Mouse (Mus musculus) spleen, adult 2 months (tissue): ENCODE measurements around the gene Soat2. TPM values are rescaled to one million over a fixed set of nuclear protein-coding genes. Genes with fewer than 3 reads are reported as not detected.

Experiments
- DNase-seq, 2 experiments: peaks; one replicate each; pipeline versions ENCODE4 v3.0.0 to v3.0.0-alpha.2; 2012 to 2021; ENCODE audit warnings: low spot score in 2 of 2, low read depth in 1 of 2
- H3K27ac ChIP-seq: fragments of 200-500 bp; 2 replicates; pipeline ENCODE4 v1.5.1; 2012; ENCODE audit warnings: low read length, inconsistent platforms; ENCODE audit not compliant: insufficient read depth
- H3K27me3 ChIP-seq: fragments of 200-500 bp; 2 replicates; pipeline ENCODE4 v1.6.1; 2012; ENCODE audit warnings: mild to moderate bottlenecking, moderate library complexity, low read length, inconsistent platforms; ENCODE audit not compliant: control insufficient read depth, insufficient read depth
- H3K36me3 ChIP-seq: fragments of 200-500 bp; 2 replicates; pipeline ENCODE4 v1.6.1; 2012; ENCODE audit warnings: mild to moderate bottlenecking, low read length, inconsistent platforms; ENCODE audit not compliant: control insufficient read depth, insufficient read depth
- H3K4me1 ChIP-seq: fragments of 200-500 bp; 2 replicates; pipeline ENCODE4 v1.6.1; 2011; ENCODE audit warnings: inconsistent platforms; ENCODE audit not compliant: control insufficient read depth, insufficient read depth, insufficient read length
- H3K4me3 ChIP-seq: fragments of 200-500 bp; 2 replicates; pipeline ENCODE4 v1.5.1; 2011; ENCODE audit warnings: mild to moderate bottlenecking, inconsistent platforms; ENCODE audit not compliant: insufficient read depth, insufficient read length; ENCODE audit errors: extremely low read depth
- CTCF ChIP-seq: fragments of 200-500 bp; IDR thresholded peaks from 2 replicates; pipeline ENCODE4 v1.5.1; 2011; ENCODE audit warnings: mild to moderate bottlenecking, inconsistent platforms; ENCODE audit not compliant: insufficient read depth, insufficient read length, insufficient replicate concordance; ENCODE audit errors: extremely low read depth
- POLR2A ChIP-seq: fragments of 200-500 bp; IDR thresholded peaks from 2 replicates; pipeline ENCODE4 v1.6.1; 2011; ENCODE audit warnings: low read depth, low read length, inconsistent platforms
- WGBS: fragments of 180-500 bp; shearing (Covaris S2); methylation state at CpG from one replicate; pipeline ENCODE4 v1.1.7; 2018; 5-methylcytosine and 5-hydroxymethylcytosine counted together
- polyA plus RNA-seq: library from polyadenylated mRNA; depleted of rRNA; stranded (reverse); fragments of >200 nt; gene quantifications from 2 replicates; pipeline ENCODE4 v1.2.3, GENCODE M21; 2012

The Soat2 gene
- polyA plus RNA-seq, 1 experiment, result 3.2 TPM

DNA sequence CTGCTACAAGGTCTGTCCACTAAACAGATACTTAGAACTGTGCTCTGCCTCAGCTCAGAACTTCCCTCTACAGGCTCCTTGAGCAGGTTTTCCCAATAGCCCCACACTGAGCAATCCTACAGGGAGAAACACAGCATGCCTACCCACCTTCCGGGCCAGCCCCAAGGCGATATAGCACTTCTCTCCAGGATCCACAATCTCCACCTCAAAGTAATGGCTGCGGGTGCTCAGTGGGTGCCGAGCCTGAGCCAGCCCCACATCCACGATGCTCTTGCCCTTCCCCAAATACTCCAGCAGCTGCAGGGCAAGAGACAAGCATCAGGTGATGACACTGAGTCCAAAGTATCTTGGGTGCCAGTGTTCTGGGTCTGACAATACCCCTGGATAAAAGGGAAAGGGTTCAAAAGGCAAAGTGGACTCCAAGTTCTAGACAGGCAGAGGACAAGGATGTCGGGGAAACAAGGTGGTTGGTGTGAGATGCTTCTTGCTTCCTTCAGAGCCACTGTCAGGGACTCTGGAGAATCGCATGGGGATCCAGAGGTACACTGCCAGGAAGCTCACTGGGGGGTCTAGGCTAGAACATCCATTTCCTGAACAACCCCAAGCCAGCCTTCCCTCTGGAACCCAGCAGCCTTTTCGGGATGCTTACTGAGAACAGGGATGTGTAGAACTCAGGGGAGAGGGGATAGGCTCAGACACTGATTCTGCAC, 31.1 kb upstream of the Soat2 start:
- H3K27ac ChIP-seq, result no peak overlapping the region
- 90% methylated on average over 8 of the region's 8 CpGs for WGBS
- H3K36me3 ChIP-seq, result peaks cover 28% of the 10 kb centered on the region
- TF ChIP-seq CTCF (no peak), POLR2A (no peak)
- no peaks in the 10 kb centered on the region for H3K4me1 ChIP-seq
- no peaks in the 10 kb centered on the region for H3K27me3 ChIP-seq
- DNase-seq, result no peak
- H3K4me3 ChIP-seq, result no peak overlapping the region

DNA sequence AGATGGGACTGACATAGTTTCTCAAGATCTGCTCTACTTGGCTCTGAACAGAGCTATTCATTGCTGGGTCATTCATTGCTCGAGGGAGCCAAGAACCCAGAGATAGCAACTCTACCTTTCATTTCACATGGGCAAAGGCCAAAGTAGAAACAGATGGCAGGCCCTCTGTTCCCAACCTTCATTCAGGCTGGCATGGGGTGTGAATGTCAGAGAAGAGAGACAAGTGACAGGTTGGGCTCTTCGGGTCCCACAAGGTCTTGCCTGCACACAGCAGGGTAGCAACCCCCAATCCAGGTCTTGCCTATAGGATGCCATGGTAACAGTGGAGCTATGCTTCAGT, 30.5 kb upstream of the Soat2 start:
- H3K36me3 ChIP-seq, result peaks cover 32% of the 10 kb centered on the region
- no peaks in the 10 kb centered on the region for H3K4me1 ChIP-seq
- TF ChIP-seq POLR2A (no peak), CTCF (no peak)
- WGBS, result 86% methylated on average over 2 of the region's 2 CpGs
- H3K4me3 ChIP-seq, result no peak overlapping the region
- no peaks in the 10 kb centered on the region for H3K27me3 ChIP-seq
- no peak for DNase-seq
- H3K27ac ChIP-seq, result no peak overlapping the region

- Histone ChIP-seq H3K27me3 (no peaks in the 10 kb centered on the region), H3K36me3 (peaks cover 36% of the 10 kb centered on the region), H3K4me3 (no peak overlapping the region), H3K27ac (no peak overlapping the region; the same call in 1 of the 2 replicates), H3K4me1 (no peaks in the 10 kb centered on the region)
- no peak for DNase-seq
- TF ChIP-seq POLR2A, result no peak
- no peak for TF ChIP-seq CTCF
- 82% methylated on average over 5 of the region's 5 CpGs for WGBS
Measured at GRCm38 (mm10) chr15:102120530-102120929, 29.8 kb upstream of the Soat2 start.

- TF ChIP-seq CTCF (no peak), POLR2A (no peak)
- DNase-seq, result no peak
- Histone ChIP-seq H3K36me3 (peaks cover 43% of the 10 kb centered on the region), H3K4me1 (no peaks in the 10 kb centered on the region), H3K27me3 (no peaks in the 10 kb centered on the region), H3K27ac (no peak overlapping the region), H3K4me3 (no peak overlapping the region)
- 68% methylated on average over 2 of the region's 2 CpGs for WGBS
Measured at GRCm38 (mm10) chr15:102126303-102126702, 24.0 kb upstream of the Soat2 start.

- Histone ChIP-seq H3K4me1 (peaks cover 2% of the 10 kb centered on the region; the same call in 1 of the 2 replicates), H3K36me3 (peaks cover 25% of the 10 kb centered on the region), H3K27ac (no peak overlapping the region), H3K27me3 (no peaks in the 10 kb centered on the region), H3K4me3 (no peak overlapping the region)
- DNase-seq, result no peak
- 93% methylated on average over 9 of the region's 9 CpGs for WGBS
- TF ChIP-seq POLR2A (no peak), CTCF (no peak)
Measured at GRCm38 (mm10) chr15:102133314-102133713, 17.0 kb upstream of the Soat2 start.

DNA sequence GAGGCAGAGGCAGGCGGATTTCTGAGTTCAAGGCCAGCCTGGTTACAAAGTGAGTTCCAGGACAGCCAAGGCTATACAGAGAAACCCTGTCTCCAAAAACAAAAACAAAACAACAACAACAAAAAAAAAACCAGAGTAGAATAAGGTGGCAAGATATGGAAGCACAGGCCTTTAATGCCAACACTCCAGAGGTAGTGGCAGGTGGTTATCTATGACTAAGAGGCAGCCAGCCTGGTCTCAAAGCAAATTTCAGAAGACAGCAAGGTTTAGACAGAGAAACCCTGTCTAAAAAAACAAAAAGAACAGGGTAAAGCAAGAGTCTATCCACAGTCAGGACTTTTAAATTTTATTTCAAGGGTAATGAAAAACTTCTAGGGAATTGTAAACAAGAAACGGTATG, 15.6 kb upstream of the Soat2 start:
- no peak overlapping the region for H3K27ac ChIP-seq
- DNase-seq, result no peak
- no peak overlapping the region for H3K4me3 ChIP-seq
- 95% methylated on average over 2 of the region's 2 CpGs for WGBS
- peaks cover 2% of the 10 kb centered on the region; the same call in 1 of the 2 replicates for H3K4me1 ChIP-seq
- peaks cover 18% of the 10 kb centered on the region for H3K36me3 ChIP-seq
- TF ChIP-seq CTCF (no peak), POLR2A (no peak)
- H3K27me3 ChIP-seq, result no peaks in the 10 kb centered on the region

- TF ChIP-seq POLR2A (no peak), CTCF (no peak)
- H3K4me3 ChIP-seq, result peak overlapping the region; percentile 85
- under 1% methylated on average over 35 of the region's 35 CpGs for WGBS
- H3K4me1 ChIP-seq, result peaks cover 2% of the 10 kb centered on the region; the same call in 1 of the 2 replicates
- no peak for DNase-seq
- H3K27ac ChIP-seq, result peak overlapping the region; percentile 41; the same call in 1 of the 2 replicates
- H3K36me3 ChIP-seq, result peaks cover 11% of the 10 kb centered on the region
- no peaks in the 10 kb centered on the region for H3K27me3 ChIP-seq
Measured at GRCm38 (mm10) chr15:102135522-102136128, 14.7 kb upstream of the Soat2 start.
